Mouse (Mus musculus) embryonic facial prominence, embryonic 14.5 days (tissue): ENCODE results near the gene Scyl1. TPM values are rescaled to one million over a fixed set of nuclear protein-coding genes. Genes with fewer than 3 reads are reported as not detected.

Experiments
- ATAC-seq: fragments of 200-750 bp; cut with Nextera tagmentation; 2 replicates; pipeline ENCODE4 v1.8.0; 2017; ENCODE audit warnings: low read depth, moderate number of reproducible peaks, moderate TSS enrichment
- DNase-seq: peaks from one replicate; pipeline ENCODE4 v3.0.0-alpha.2; 2015; ENCODE audit warnings: low spot score
- H3K27ac ChIP-seq: fragments of 300-500 bp; sonication (generic); replicated peaks from 2 replicates; pipeline ENCODE4 v1.5.1; 2014; ENCODE audit warnings: low read depth, mild to moderate bottlenecking, low read length, moderate library complexity
- H3K27me3 ChIP-seq: fragments of 300-500 bp; sonication (generic); replicated peaks from 2 replicates; pipeline ENCODE4 v1.6.1; 2014; ENCODE audit warnings: low read length; ENCODE audit not compliant: control insufficient read depth, insufficient read depth
- H3K36me3 ChIP-seq: fragments of 300-500 bp; sonication (generic); 2 replicates; pipeline ENCODE4 v1.6.1; 2014; ENCODE audit warnings: low read length, mixed read lengths; ENCODE audit not compliant: control insufficient read depth, insufficient read depth
- H3K4me1 ChIP-seq: fragments of 300-500 bp; sonication (generic); 2 replicates; pipeline ENCODE4 v1.6.1; 2014; ENCODE audit warnings: antibody characterized with exemption, low read length; ENCODE audit not compliant: control insufficient read depth, insufficient read depth
- H3K4me2 ChIP-seq: fragments of 300-500 bp; sonication (generic); 2 replicates; pipeline ENCODE4 v1.6.1; 2014; ENCODE audit warnings: low read depth, mild to moderate bottlenecking, low read length, moderate library complexity, mixed read lengths
- H3K4me3 ChIP-seq: fragments of 300-500 bp; sonication (generic); 2 replicates; pipeline ENCODE4 v1.5.1; 2014; ENCODE audit warnings: low read depth, mild to moderate bottlenecking, low read length
- H3K9ac ChIP-seq: fragments of 300-500 bp; sonication (generic); 2 replicates; pipeline ENCODE4 v1.6.1; 2014; ENCODE audit warnings: low read depth, mild to moderate bottlenecking, low read length, moderate library complexity, mixed read lengths
- H3K9me3 ChIP-seq: fragments of 300-500 bp; sonication (generic); 2 replicates; pipeline ENCODE4 v1.6.1; 2016; ENCODE audit warnings: low read length; ENCODE audit not compliant: control insufficient read depth
- WGBS: fragments of 180-500 bp; shearing (Covaris S2); extraction: QIAGEN DNeasy Blood & Tissue Kit; methylation state at CpG from one replicate; pipeline ENCODE4 v1.1.7; 2014; 5-methylcytosine and 5-hydroxymethylcytosine counted together
- polyA plus RNA-seq: library from polyadenylated mRNA; unstranded; fragments of >200 nt; fragmentation: Nextera tagmentation; extraction: Ambion mirVana; gene quantifications from 2 replicates; pipeline ENCODE4 v1.2.1, GENCODE M21; 2014

The Scyl1 gene
- polyA plus RNA-seq, 1 experiment from 2014 or later, result 79.8 TPM

DNA sequence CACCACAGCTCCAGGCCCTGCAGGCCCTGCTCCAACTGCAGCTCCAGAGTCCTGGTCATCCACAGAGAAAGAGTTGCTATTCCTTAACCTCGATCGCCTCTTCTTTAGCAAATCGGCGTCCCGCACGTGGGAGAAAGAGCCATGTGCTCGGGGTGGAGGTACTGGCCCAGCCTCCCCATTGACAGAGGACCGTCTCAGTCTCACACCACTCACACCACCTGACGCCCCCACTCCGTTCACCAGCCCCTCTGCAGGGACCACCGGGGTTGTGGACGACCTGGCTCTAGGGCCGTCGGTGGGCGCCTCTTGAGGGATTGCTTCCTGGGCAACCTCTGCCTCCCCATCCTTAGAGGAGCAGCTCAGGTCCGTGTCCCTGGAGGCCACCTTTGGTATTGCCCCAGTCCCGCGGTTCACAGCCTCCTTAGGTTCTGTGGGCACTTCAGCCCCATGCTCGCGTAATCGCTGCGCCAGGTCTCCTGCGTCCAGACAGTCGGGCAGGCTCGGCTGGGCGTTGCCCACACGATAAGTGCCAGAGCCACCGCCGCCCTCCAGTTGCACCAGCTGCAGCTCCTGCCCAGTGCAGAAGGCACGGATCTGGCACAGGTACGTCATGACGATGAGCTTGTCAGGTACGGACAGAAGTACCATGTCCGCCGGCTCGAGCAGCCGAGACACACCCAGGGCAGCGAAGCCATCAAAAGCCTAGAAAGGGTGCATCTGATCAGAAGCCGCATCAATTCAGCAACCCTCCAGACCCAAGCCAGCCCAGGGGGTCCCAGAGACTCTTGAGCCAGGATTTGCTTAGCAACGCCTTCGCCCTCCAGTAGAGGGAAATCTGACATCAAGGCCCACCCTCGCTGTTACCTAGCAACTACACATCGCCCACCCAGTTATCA, 55.2 kb downstream of the Scyl1 start:
- H3K27ac ChIP-seq, result no peak overlapping the region
- peaks cover 11% of the 10 kb centered on the region; the same call in 1 of the 2 replicates for H3K4me1 ChIP-seq
- H3K36me3 ChIP-seq, result peaks cover 66% of the 10 kb centered on the region
- H3K4me2 ChIP-seq, result peak overlapping the region; percentile 20; the same call in 1 of the 2 replicates
- DNase-seq (peak; percentile 21), ATAC-seq (peak; percentile 38)
- WGBS, result 32% methylated on average over 43 of the region's 43 CpGs
- no peaks in the 10 kb centered on the region for H3K9me3 ChIP-seq
- H3K4me3 ChIP-seq, result no peak overlapping the region
- 0 out of 2 replicates have a peak overlapping the region, but pooled peaks have one; percentile 25 for H3K9ac ChIP-seq
- H3K27me3 ChIP-seq, result no peaks in the 10 kb centered on the region

DNA sequence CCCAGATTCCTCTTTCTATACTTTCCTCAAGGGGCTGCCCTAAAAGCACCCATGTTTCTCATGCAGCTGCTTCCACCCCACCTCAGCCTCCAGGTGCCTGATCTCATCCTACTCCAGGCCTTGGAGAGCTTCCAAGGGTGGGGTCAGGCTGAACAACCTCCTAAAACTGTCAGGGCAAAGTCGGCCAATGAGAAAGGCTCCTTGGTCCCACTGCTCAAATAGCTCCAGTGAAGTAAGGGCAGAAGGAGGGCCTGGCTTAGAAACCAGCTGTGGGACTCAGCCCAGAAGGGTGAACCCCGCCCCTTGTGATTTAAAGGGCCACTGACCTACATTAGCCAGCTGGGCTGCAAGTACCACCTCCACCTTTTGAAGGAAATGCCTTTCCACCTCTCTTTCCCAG, 57.5 kb downstream of the Scyl1 start:
- DNase-seq (peak; percentile 84), ATAC-seq (peak; percentile 65)
- no peak overlapping the region for H3K4me2 ChIP-seq
- 0% methylated on average over 1 of the region's 2 CpGs for WGBS
- H3K27ac ChIP-seq, result peak overlapping the region; percentile 53
- H3K36me3 ChIP-seq, result peaks cover 62% of the 10 kb centered on the region
- no peak overlapping the region for H3K9ac ChIP-seq
- H3K27me3 ChIP-seq, result no peaks in the 10 kb centered on the region
- H3K4me1 ChIP-seq, result peaks cover 11% of the 10 kb centered on the region; the same call in 1 of the 2 replicates
- H3K9me3 ChIP-seq, result no peaks in the 10 kb centered on the region
- H3K4me3 ChIP-seq, result no peak overlapping the region

GRCm38 (mm10) chr19:5713255-5713654, 58.0 kb downstream of the Scyl1 start:
- peak overlapping the region; percentile 53 for H3K27ac ChIP-seq
- no peak overlapping the region for H3K4me3 ChIP-seq
- 61% methylated on average over 5 of the region's 5 CpGs for WGBS
- H3K9me3 ChIP-seq, result no peaks in the 10 kb centered on the region
- no peak overlapping the region for H3K9ac ChIP-seq
- peaks cover 62% of the 10 kb centered on the region for H3K36me3 ChIP-seq
- no peak overlapping the region for H3K4me2 ChIP-seq
- H3K27me3 ChIP-seq, result no peaks in the 10 kb centered on the region
- ATAC-seq (no peak), DNase-seq (no peak)
- peaks cover 11% of the 10 kb centered on the region; the same call in 1 of the 2 replicates for H3K4me1 ChIP-seq

- H3K4me3 ChIP-seq, result no peak overlapping the region
- H3K9ac ChIP-seq, result no peak overlapping the region
- no peaks in the 10 kb centered on the region for H3K27me3 ChIP-seq
- H3K36me3 ChIP-seq, result peaks cover 74% of the 10 kb centered on the region
- ATAC-seq (no peak), DNase-seq (no peak)
- WGBS, result 93% methylated on average over 14 of the region's 14 CpGs
- no peaks in the 10 kb centered on the region for H3K9me3 ChIP-seq
- no peak overlapping the region for H3K27ac ChIP-seq
- peaks cover 11% of the 10 kb centered on the region; the same call in 1 of the 2 replicates for H3K4me1 ChIP-seq
- H3K4me2 ChIP-seq, result no peak overlapping the region
Observed at GRCm38 (mm10) chr19:5711907-5712460, 59.2 kb downstream of the Scyl1 start.

- Histone ChIP-seq H3K4me1 (peaks cover 11% of the 10 kb centered on the region; the same call in 1 of the 2 replicates), H3K9ac (no peak overlapping the region), H3K4me3 (no peak overlapping the region), H3K27me3 (no peaks in the 10 kb centered on the region), H3K9me3 (no peaks in the 10 kb centered on the region), H3K27ac (no peak overlapping the region), H3K36me3 (peaks cover 74% of the 10 kb centered on the region), H3K4me2 (no peak overlapping the region)
- ATAC-seq (no peak; the same call in 1 of the 2 replicates), DNase-seq (peak; percentile 73)
- WGBS, result 23% methylated on average over 3 of the region's 3 CpGs
Observed at GRCm38 (mm10) chr19:5711218-5711617, 60.0 kb downstream of the Scyl1 start.

DNA sequence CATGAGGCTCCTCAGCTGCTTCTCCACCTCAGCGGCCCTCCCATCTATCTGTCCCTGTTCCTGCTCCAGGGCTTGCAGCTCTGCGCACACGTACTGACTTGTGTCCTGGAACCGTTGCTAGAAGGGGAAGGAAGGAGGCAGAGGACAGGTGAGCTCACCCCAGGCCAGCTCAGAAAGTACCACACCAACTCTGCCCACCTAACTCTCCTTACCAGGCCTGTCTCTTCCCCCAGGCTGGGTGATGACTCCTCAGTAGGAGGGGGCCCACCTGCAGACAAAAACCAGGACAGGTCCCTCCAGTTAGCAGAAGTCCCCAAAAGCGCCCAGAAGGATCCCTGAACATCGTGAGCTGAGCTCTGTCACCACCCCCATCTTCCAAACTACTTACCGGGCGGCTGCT, 60.6 kb downstream of the Scyl1 start:
- H3K27ac ChIP-seq, result no peak overlapping the region
- no peak for ATAC-seq
- 77% methylated on average over 8 of the region's 8 CpGs for WGBS
- no peaks in the 10 kb centered on the region for H3K9me3 ChIP-seq
- H3K4me2 ChIP-seq, result no peak overlapping the region
- H3K9ac ChIP-seq, result no peak overlapping the region
- no peak for DNase-seq
- H3K4me1 ChIP-seq, result peaks cover 11% of the 10 kb centered on the region; the same call in 1 of the 2 replicates
- no peaks in the 10 kb centered on the region for H3K27me3 ChIP-seq
- no peak overlapping the region for H3K4me3 ChIP-seq
- peaks cover 73% of the 10 kb centered on the region for H3K36me3 ChIP-seq

GRCm38 (mm10) chr19:5710068-5710467, 61.2 kb downstream of the Scyl1 start:
- peaks cover 11% of the 10 kb centered on the region for H3K4me1 ChIP-seq
- DNase-seq (no peak), ATAC-seq (no peak)
- H3K36me3 ChIP-seq, result peaks cover 69% of the 10 kb centered on the region
- no peaks in the 10 kb centered on the region for H3K27me3 ChIP-seq
- 84% methylated on average over 6 of the region's 6 CpGs for WGBS
- no peak overlapping the region for H3K4me3 ChIP-seq
- no peak overlapping the region for H3K27ac ChIP-seq
- no peak overlapping the region for H3K9ac ChIP-seq
- no peak overlapping the region for H3K4me2 ChIP-seq
- H3K9me3 ChIP-seq, result no peaks in the 10 kb centered on the region
